Mouse (Mus musculus) ES-E14 (cell line): ENCODE data around the gene Lin28b. TPM values are rescaled to one million over a fixed set of nuclear protein-coding genes. Genes with fewer than 3 reads are reported as not detected.

Experiments used
- DNase-seq: peaks from one replicate; pipeline ENCODE4 v3.0.0-alpha.2; 2013; ENCODE audit warnings: low read depth, low spot score
- H3K27ac ChIP-seq: 2 replicates; pipeline ENCODE4 v1.5.1; 2012; ENCODE audit warnings: low read depth, mild to moderate bottlenecking, low read length, moderate library complexity, mixed read lengths; ENCODE audit not compliant: poor library complexity, insufficient read depth, severe bottlenecking
- H3K36me3 ChIP-seq: 2 replicates; pipeline ENCODE4 v1.6.1; 2012; ENCODE audit warnings: mild to moderate bottlenecking, low read length, moderate library complexity, mixed read lengths; ENCODE audit not compliant: control insufficient read depth, poor library complexity, insufficient read depth, severe bottlenecking
- H3K4me1 ChIP-seq, 2 experiments: fragments of 150-350 bp in 1 of 2; sonication (generic) in 1 of 2; 2 replicates each; pipeline ENCODE4 v1.6.1; 2012; ENCODE audit warnings: low read length in 2 of 2, mild to moderate bottlenecking in 1 of 2, mixed read lengths in 1 of 2; ENCODE audit not compliant: control insufficient read depth in 2 of 2, insufficient read depth in 2 of 2, poor library complexity in 1 of 2
- H3K4me3 ChIP-seq, 2 experiments: fragments of 150-350 bp in 1 of 2; sonication (generic) in 1 of 2; 2 replicates each; pipeline ENCODE4 v1.5.1; 2012; ENCODE audit warnings: low read length in 2 of 2, low read depth in 1 of 2, mild to moderate bottlenecking in 1 of 2, mixed read lengths in 1 of 2; ENCODE audit not compliant: insufficient read depth in 1 of 2, poor library complexity in 1 of 2, severe bottlenecking in 1 of 2
- H3K9ac ChIP-seq: 2 replicates; pipeline ENCODE4 v1.6.1; 2012; ENCODE audit warnings: low read depth, mild to moderate bottlenecking, low read length, mixed read lengths; ENCODE audit not compliant: poor library complexity, insufficient read depth, severe bottlenecking
- H3K9me3 ChIP-seq: fragments of 150-350 bp; sonication (generic); 2 replicates; pipeline ENCODE4 v1.6.1; 2012; ENCODE audit warnings: low read depth, mild to moderate bottlenecking, low read length; ENCODE audit not compliant: control insufficient read depth, insufficient read depth
- CHD2 ChIP-seq: IDR thresholded peaks from 2 replicates; pipeline ENCODE4 v1.6.1; 2014; ENCODE audit warnings: mild to moderate bottlenecking, low read depth, low read length, inconsistent platforms
- HCFC1 ChIP-seq: IDR thresholded peaks from 2 replicates; pipeline ENCODE4 v1.6.1; 2012; ENCODE audit warnings: low read length, inconsistent platforms, borderline replicate concordance; ENCODE audit not compliant: insufficient read depth
- MAFK ChIP-seq: IDR thresholded peaks from 2 replicates; pipeline ENCODE4 v1.6.1; 2014; ENCODE audit warnings: mild to moderate bottlenecking, low read depth, low read length, inconsistent platforms; ENCODE audit not compliant: insufficient read depth
- ZC3H11A ChIP-seq: IDR thresholded peaks from 2 replicates; pipeline ENCODE4 v1.6.1; 2012; ENCODE audit warnings: low read depth, mild to moderate bottlenecking, inconsistent platforms, low read length, borderline replicate concordance
- ZNF384 ChIP-seq: IDR thresholded peaks from 2 replicates; pipeline ENCODE4 v1.6.1; 2012; ENCODE audit warnings: low read depth, low read length, inconsistent platforms
- in situ Hi-C, 2 experiments: fragments of 600-800 bp; cut with MboI; formaldehyde crosslinking; loops; one replicate each; pipeline ENCODE4 v1.15.1; 2025; ENCODE audit warnings: low sequenced_read_pairs in 2 of 2, inconsistent platforms in 1 of 2; ENCODE audit not compliant: unreplicated experiment in 2 of 2
- total RNA-seq: library from RNA; depleted of rRNA; stranded (reverse); fragments of 300-350 nt; gene quantifications from 2 replicates; pipeline ENCODE4 v1.2.3, GENCODE M21; 2012; rRNA removed

Gene Lin28b
- 26.9 and 30.1 TPM in 2 replicates for total RNA-seq

DNA sequence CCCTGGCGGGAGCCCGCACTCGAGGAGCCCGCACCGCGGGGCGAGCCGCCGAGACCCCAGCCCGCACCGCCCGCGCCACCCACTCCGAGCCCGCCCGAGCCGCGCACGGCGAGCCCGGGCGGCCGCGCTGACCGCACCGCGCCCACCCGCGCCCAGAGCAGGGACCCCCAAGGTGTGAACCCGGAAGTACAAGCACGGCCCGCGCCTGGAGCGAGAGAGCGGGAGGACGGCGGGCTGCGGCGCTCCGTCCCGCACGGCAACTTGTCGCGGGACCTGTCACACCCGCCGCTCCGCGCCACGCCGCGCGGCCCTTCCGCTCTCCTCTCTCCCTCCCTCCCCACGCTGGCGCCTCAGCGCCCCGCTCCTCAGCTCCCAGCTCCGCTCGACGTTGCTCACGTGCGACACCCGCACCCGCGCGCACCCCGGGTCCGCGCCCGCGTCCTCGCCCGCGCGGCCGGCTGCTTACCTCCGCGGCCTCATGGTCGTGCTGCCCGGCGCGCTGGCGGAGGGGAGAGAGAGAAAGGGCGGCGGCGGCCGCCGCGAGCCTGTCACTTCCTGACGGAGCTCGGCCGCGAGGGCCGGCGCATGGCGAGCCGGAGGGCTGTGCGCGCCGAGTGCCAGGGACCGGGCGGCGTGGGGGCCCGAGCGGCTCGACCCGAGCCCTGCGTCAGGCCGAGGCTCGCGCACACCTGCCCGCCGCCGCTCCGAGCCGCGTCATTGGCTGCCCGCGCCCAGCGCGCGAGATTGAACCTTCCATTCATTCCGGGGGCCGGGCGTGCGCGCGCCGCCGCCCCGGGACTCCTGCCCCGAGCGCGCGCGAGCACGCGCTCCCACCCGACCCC, at the start of gene Lin28b:
Gene Lin28b (minus strand): TSS at position 635 of the 842 bp plus-strand sequence.
- peak; percentile 76 for DNase-seq
- TF ChIP-seq ZNF384: no peak
- no peak for TF ChIP-seq MAFK
- no peak; the same call in 1 of the 2 replicates for TF ChIP-seq HCFC1
- TF ChIP-seq ZC3H11A: no peak
- no peak for TF ChIP-seq CHD2
- H3K9me3 ChIP-seq: no peaks in the 10 kb centered on the region
- H3K27ac ChIP-seq: peak within 1 kb of the TSS; percentile 53; the same call in 1 of the 2 replicates
- peak within 1 kb of the TSS; percentile 87 for H3K9ac ChIP-seq
- no peaks in the 10 kb centered on the region for H3K4me1 ChIP-seq
- in situ Hi-C loops: no loop called here
- H3K36me3 ChIP-seq: no peaks in the 10 kb centered on the region
- peak within 1 kb of the TSS; percentile 76 to 81 for H3K4me3 ChIP-seq

DNA sequence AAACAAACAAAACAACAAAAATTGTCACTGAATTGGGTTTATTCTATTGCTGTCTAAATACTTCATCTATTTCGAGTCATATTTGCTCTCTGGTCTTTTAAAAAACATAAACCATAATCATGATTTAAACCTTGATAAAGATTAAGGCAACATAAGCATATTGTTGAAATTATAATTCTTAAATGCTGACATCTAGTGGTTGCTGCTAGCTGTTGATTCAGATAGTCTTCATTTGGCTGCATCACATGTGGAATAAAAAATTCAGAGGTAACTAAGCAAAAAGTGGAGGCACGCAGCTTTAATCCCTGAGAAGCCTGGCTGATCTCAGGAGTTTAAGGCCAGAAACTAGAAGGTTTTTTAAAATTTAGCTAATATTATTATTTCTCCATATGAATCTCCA, 25.6 kb upstream of the Lin28b start:
- TF ChIP-seq HCFC1 (no peak), ZC3H11A (no peak), MAFK (no peak), ZNF384 (no peak), CHD2 (no peak)
- no peaks in the 10 kb centered on the region for H3K36me3 ChIP-seq
- H3K27ac ChIP-seq: no peak overlapping the region
- H3K4me1 ChIP-seq: no peaks in the 10 kb centered on the region
- no peak for DNase-seq
- H3K9me3 ChIP-seq: no peaks in the 10 kb centered on the region
- no peak overlapping the region for H3K4me3 ChIP-seq
- in situ Hi-C loops: no loop called here
- H3K9ac ChIP-seq: no peak overlapping the region

DNA sequence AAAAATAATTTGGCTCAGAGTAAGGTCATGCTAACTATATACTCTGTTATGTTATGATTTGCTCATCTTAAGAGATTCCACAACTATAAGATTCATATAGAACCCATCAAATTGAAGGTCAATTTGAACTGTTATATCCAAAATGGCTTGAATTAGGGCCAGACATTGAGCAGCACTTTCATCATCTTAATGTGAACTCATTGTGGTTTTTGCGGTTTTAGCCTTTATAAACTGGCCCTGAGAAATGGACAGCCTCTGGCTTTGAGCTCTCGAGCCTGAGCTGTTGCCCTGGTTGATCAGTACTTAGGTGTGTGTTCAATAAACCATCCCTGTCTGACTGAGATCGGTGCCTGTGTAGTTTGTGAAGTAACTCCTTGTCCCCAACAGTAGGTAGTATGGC, 24.5 kb upstream of the Lin28b start:
- Histone ChIP-seq H3K4me1 (no peaks in the 10 kb centered on the region), H3K9me3 (no peaks in the 10 kb centered on the region), H3K9ac (no peak overlapping the region), H3K4me3 (no peak overlapping the region), H3K27ac (no peak overlapping the region), H3K36me3 (no peaks in the 10 kb centered on the region)
- in situ Hi-C loops: no loop called here
- no peak for TF ChIP-seq HCFC1
- no peak for TF ChIP-seq CHD2
- TF ChIP-seq ZC3H11A: no peak
- TF ChIP-seq MAFK: no peak
- no peak for TF ChIP-seq ZNF384
- no peak for DNase-seq

DNA sequence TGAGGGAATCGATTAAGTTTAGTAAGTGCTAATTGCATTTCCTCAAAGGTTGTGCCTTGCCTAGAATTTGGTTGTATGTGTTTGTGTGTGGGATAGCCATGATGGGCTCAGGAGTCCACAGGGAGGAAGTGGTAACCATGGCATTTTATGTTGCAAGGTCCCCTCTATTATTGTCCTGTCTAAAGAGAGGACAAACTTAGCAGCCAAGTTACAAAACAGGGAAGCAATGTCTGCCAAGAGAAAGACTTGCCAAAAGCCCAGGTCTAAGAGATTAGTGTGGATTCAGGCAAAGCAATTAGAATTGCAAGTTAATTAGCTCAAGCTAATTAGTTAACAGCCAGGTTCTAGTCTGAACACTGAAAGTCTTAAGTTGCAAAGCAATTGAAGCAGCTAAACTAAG, 14.1 kb upstream of the Lin28b start:
- no peak for TF ChIP-seq MAFK
- TF ChIP-seq ZC3H11A: no peak
- no peak for TF ChIP-seq ZNF384
- in situ Hi-C loops: no loop called here
- no peak for DNase-seq
- Histone ChIP-seq H3K4me1 (no peaks in the 10 kb centered on the region), H3K9ac (no peak overlapping the region), H3K36me3 (no peaks in the 10 kb centered on the region), H3K4me3 (no peak overlapping the region), H3K9me3 (no peaks in the 10 kb centered on the region), H3K27ac (no peak overlapping the region)

DNA sequence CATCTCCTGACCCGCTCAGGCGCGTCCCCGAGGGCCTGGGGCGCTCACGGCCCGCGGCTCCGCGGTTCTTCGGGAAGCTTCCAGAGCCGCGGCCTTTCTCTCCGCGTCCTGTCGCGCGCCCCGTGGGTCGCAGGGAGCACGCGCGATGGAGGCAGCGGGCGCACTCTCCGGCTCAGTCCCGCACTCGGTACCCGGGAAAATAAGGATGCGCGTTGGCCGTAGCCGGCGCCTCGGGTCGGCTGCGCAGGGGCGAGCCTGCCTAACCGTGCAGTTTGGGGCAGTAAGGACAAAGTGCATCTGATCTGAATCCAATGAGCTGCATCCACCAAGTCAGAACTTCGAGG, 380 bp upstream of the Lin28b start:
- in situ Hi-C loops: no loop called here

More for the DNA sequence above, 380 bp upstream of the Lin28b start:
- H3K9me3 ChIP-seq: no peaks in the 10 kb centered on the region
- no peaks in the 10 kb centered on the region for H3K36me3 ChIP-seq
- peak overlapping the region; percentile 76 to 81 for H3K4me3 ChIP-seq
- H3K9ac ChIP-seq: peak overlapping the region; percentile 73
- no peaks in the 10 kb centered on the region for H3K4me1 ChIP-seq
- TF ChIP-seq MAFK (no peak), HCFC1 (0 out of 2 replicates have a peak, but pooled peaks have one; percentile 39), ZNF384 (no peak)
- H3K27ac ChIP-seq: no peak overlapping the region
- DNase-seq: no peak
